In the genomic region with DNA sequence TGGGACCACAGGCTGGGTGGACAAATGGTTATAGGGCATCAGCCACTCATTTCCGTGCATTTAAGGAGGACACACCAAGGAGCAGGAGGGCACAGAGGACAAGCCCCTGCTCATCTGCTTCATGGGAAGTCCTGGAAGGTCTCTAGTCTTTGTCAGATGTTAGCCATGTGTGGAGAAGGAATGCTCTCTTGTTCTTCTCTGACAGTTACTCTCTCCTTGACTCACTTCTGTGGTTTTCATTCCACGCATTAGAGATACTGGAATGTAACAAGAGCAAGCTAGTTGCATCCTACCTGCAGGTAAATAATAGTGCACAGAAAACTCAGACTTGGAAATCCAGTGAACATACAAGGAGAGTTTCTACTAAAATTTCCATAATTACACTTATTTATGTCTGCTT, we compare ENCODE assay signal across 31 mouse cellular contexts.
"Had no signal": no experiment of that assay in that cellular context is flagged by ENCODE, and none has a peak within 500 bp of the region (broad histone marks: within the 10 kb centered on the region; RNA-seq: fewer than 3 reads in every experiment).

No protein-coding gene starts in this region.

- H3K9ac ChIP-seq: heart, embryonic 12.5 days; heart, embryonic 13.5 days; heart, embryonic 15.5 days; hindbrain, embryonic 12.5 days; hindbrain, embryonic 13.5 days; hindbrain, embryonic 14.5 days; hindbrain, embryonic 15.5 days; intestine, embryonic 15.5 days; kidney, embryonic 15.5 days had no signal

- H3K9me3 ChIP-seq: heart, embryonic 10.5 days; heart, embryonic 12.5 days; heart, embryonic 13.5 days; heart, embryonic 15.5 days; hindbrain, embryonic 10.5 days; hindbrain, embryonic 12.5 days; hindbrain, embryonic 13.5 days; hindbrain, embryonic 15.5 days; intestine, embryonic 15.5 days; kidney, embryonic 15.5 days had no signal

- H3K4me3 ChIP-seq: heart, embryonic 10.5 days; heart, embryonic 12.5 days; heart, embryonic 13.5 days; heart, embryonic 15.5 days; hindbrain, embryonic 10.5 days; hindbrain, embryonic 12.5 days; hindbrain, embryonic 13.5 days; hindbrain, embryonic 15.5 days; intestine, embryonic 15.5 days; kidney, embryonic 15.5 days; layer of hippocampus, adult 2 months had no signal

- H3K27me3 ChIP-seq: heart, embryonic 12.5 days; heart, embryonic 13.5 days; heart, embryonic 15.5 days; hindbrain, embryonic 12.5 days; hindbrain, embryonic 13.5 days; hindbrain, embryonic 15.5 days; intestine, embryonic 15.5 days; kidney, embryonic 15.5 days had no signal

- H3K4me2 ChIP-seq: heart, embryonic 11.5 days; heart, embryonic 12.5 days; heart, embryonic 13.5 days; heart, embryonic 15.5 days; hindbrain, embryonic 12.5 days; hindbrain, embryonic 13.5 days; hindbrain, embryonic 14.5 days; hindbrain, embryonic 15.5 days; intestine, embryonic 15.5 days; kidney, embryonic 15.5 days had no signal

- H3K27ac ChIP-seq: heart, embryonic 10.5 days; heart, embryonic 13.5 days; heart, embryonic 15.5 days; hindbrain, embryonic 10.5 days; hindbrain, embryonic 12.5 days; hindbrain, embryonic 13.5 days; hindbrain, embryonic 15.5 days; hindbrain, postnatal 0 days; intestine, embryonic 15.5 days; kidney, embryonic 15.5 days; kidney, postnatal 0 days; layer of hippocampus, adult 2 months had no signal

- DNase-seq: heart, postnatal 10 days; heart, postnatal 14 days; heart, postnatal 36 days; heart, postnatal 4 days; kidney, adult 11 months; kidney, adult 18-20 months; kidney, postnatal 10 days; kidney, postnatal 14 days; kidney, postnatal 25 days; kidney, postnatal 4 days; layer of hippocampus, adult 9-11 months; layer of hippocampus, postnatal 36 days had no signal

- ATAC-seq: hindbrain, embryonic 16.5 days; hindbrain, postnatal 0 days; inflammation-experienced regulatory T-cells, adult 6 months; intestine, embryonic 15.5 days; intestine, embryonic 16.5 days; intestine, postnatal 0 days had no signal

- H3K4me1 ChIP-seq: heart, embryonic 10.5 days; heart, embryonic 12.5 days; heart, embryonic 13.5 days; heart, embryonic 15.5 days; hindbrain, embryonic 10.5 days; hindbrain, embryonic 12.5 days; hindbrain, embryonic 13.5 days; hindbrain, embryonic 15.5 days; intestine, embryonic 15.5 days; kidney, embryonic 15.5 days had no signal
